ENCODE assay signal across 33 mouse cellular contexts in genomic region chr11:11677165-11677564, GRCm38 (mm10). TPM values are rescaled to one million over a fixed set of nuclear protein-coding genes. Genes with fewer than 3 reads are reported as not detected.
"Had no signal": no experiment of that assay in that cellular context is flagged by ENCODE, and none has a peak within 500 bp of the region (broad histone marks: within the 10 kb centered on the region; RNA-seq: fewer than 3 reads in every experiment).

No protein-coding gene starts in this region.

- H3K9me3 ChIP-seq: limb, embryonic 10.5 days; limb, embryonic 13.5 days; liver, embryonic 12.5 days; liver, embryonic 15.5 days; neural tube, embryonic 15.5 days had no signal

- H3K36me3 ChIP-seq: limb, embryonic 10.5 days; limb, embryonic 13.5 days; liver, embryonic 12.5 days; liver, embryonic 15.5 days; neural tube, embryonic 15.5 days had no signal

- H3K27ac ChIP-seq: kidney, postnatal 0 days; layer of hippocampus, adult 2 months; limb, embryonic 10.5 days; limb, embryonic 13.5 days; liver, embryonic 12.5 days; liver, embryonic 15.5 days; macrophage; neural tube, embryonic 15.5 days; stomach, postnatal 0 days had no signal

- H3K4me2 ChIP-seq: limb, embryonic 13.5 days; liver, embryonic 12.5 days; liver, embryonic 15.5 days; neural tube, embryonic 15.5 days had no signal

- H3K4me3 ChIP-seq: layer of hippocampus, adult 2 months; limb, embryonic 10.5 days; limb, embryonic 13.5 days; liver, embryonic 12.5 days; liver, embryonic 15.5 days; myocyte; neural tube, embryonic 15.5 days had no signal

- H3K27me3 ChIP-seq: liver, embryonic 12.5 days; liver, embryonic 15.5 days; neural tube, embryonic 15.5 days had no signal

- H3K9ac ChIP-seq: limb, embryonic 13.5 days; liver, embryonic 12.5 days; liver, embryonic 15.5 days; neural tube, embryonic 15.5 days had no signal

- ATAC-seq: intestine, postnatal 0 days; liver, embryonic 12.5 days had no signal

- DNase-seq: kidney, adult 2 months; kidney, postnatal 25 days; layer of hippocampus, adult 9-11 months; liver; lung, adult 2 months; right cerebral cortex, adult 18-20 months; right cerebral cortex, postnatal 14 days; right cerebral cortex, postnatal 4 days; thymus, adult 2 months; thymus, postnatal 14 days; thymus, postnatal 4 days had no signal

- H3K4me1 ChIP-seq: limb, embryonic 10.5 days; limb, embryonic 13.5 days; neural tube, embryonic 15.5 days had no signal

RNA-seq across cellular contexts. Expression of gene 4930512M02Rik, which starts 49.5 kb away (rescaled TPM):
- total RNA-seq: layer of hippocampus, adult 2 months; layer of hippocampus, postnatal 25 days; left cerebral cortex, adult 18-20 months; left cerebral cortex, postnatal 25 days; megakaryocyte, adult 5-6 weeks; monocyte, adult 5-6 weeks had no signal
- polyA plus RNA-seq: intestine, embryonic 14.5 days; intestine, postnatal 0 days; kidney, adult 2 months; kidney, embryonic 14.5 days; kidney, postnatal 0 days; large intestine, adult 2 months; limb, embryonic 10.5 days; limb, embryonic 13.5 days; liver, embryonic 12.5 days; liver, embryonic 15.5 days; lung, adult 2 months; lung, embryonic 16.5 days; macrophage; myocyte; neural tube, embryonic 11.5 days; neural tube, embryonic 15.5 days; stomach, embryonic 14.5 days; stomach, postnatal 0 days; thymus, adult 2 months had no signal
